Mouse (Mus musculus) erythroblast, adult 5-6 weeks (primary cell): Measurements from ENCODE around the gene Eif1ad. TPM values are rescaled to one million over a fixed set of nuclear protein-coding genes. Genes with fewer than 3 reads are reported as not detected.
"Not testable (repeated sequence)": the region's sequence is repeated elsewhere in the genome, so short reads cannot be mapped to it uniquely, and the experiment has no call there.

Source experiments
- ATAC-seq: replicated peaks from 2 replicates; pipeline ENCODE4 v1.8.0; 2016; ENCODE audit warnings: moderate number of reproducible peaks, mild to moderate bottlenecking, moderate TSS enrichment, inconsistent platforms; ENCODE audit not compliant: poor library complexity, low FRiP score, severe bottlenecking
- total RNA-seq, 2 experiments: library from RNA; stranded (forward) in 1 of 2; stranded (reverse) in 1 of 2; fragments of 150-400 nt in 1 of 2; fragments of 200-764, 138-1000 nt in 1 of 2; gene quantifications; 2 replicates each; pipeline versions ENCODE4 v1.2.3 to v1.2.4; 2015 to 2017; ENCODE audit warnings: low replicate concordance in 2 of 2

The Eif1ad gene
- total RNA-seq (2015; ENCODE audit: low replicate concordance) (7.3 and 12.3 TPM in 2 replicates), total RNA-seq (2017; ENCODE audit: low replicate concordance) (14.7 and 18.7 TPM in 2 replicates)

DNA sequence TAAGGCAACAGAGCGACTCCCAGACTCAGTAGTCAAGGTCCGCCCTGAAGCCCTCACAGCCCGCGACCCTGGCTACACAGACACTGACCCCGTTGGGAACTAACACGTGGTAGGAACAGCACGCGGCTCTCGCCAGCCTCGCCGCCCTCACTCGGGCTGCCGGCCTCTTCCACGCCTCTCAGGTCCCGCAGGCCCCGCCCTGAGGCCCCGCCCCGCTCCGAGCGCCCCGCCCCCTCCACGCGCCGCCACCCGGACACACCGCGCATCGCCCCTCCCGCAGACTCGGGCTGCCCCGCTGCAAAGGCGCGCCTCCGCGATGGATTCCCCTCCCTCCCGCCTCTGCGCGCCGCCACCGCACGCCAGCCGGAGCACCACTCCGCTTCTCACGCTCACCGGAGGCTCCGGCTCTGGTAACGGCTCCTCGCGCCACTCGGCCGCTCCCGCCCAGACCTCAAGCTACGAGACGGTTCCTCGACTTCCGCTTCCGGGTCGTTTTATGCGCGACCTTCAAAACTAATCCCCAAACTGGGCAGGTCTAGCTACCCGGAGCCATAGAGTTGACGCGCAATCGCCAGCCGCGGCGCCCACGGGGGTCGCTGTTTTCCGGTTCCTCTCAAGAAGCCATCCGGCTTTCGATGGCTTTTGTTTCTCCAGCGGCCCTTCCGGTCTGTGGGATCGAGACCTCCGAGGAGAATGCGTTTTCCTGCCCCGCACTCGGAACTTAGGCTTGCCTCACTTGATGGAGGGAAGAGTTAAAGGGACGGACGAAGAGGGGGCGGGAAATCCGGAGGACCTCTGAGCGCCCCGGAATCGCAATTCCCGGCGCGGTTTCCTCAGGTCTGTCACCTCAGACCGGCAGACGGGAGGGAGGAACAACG is at the start of gene Eif1ad:
Gene Eif1ad (plus strand): TSS at position 567 of the 878 bp plus-strand sequence.
- ATAC-seq, result peak; percentile 88

DNA sequence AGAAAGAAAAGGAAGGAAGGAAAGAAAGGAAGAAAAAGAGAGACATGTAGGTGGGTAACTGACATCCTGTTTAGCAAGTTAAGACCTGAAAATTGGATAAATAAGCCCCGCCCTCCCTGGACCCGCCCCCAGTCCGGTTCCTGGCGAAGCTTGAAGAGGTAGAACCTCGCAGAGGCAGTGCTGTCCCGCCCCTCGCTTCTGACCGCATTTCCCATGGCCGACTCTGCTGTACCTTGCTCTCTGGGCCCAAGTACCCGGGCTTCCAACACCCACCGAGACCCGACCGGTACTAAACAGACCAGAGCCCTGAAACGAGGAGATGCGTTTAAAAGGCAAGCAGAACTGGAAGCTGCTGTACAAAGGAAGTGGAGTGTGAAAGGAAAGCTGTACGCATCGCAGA is 42.7 kb upstream of the Eif1ad start:
- no peak for ATAC-seq

DNA sequence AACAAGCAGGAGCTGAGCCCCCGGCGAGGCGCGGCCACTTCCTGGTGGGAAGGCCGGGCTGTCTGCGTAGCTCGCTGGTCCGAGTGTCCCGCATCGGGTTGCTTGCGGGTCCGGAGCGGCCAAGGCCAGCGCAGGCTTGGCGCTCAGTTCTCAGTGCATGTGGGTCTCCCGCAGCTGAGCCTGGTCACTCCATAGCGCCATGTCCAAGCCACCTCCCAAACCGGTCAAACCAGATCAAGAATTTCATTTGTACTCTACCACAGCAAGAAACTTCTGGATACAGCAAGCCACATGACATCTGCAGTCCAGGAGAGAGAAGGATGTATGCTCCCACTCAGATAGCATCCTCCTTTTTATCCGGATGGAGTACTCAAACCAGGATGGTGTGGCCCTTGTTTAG is 38.6 kb upstream of the Eif1ad start:
- ATAC-seq, result no peak

DNA sequence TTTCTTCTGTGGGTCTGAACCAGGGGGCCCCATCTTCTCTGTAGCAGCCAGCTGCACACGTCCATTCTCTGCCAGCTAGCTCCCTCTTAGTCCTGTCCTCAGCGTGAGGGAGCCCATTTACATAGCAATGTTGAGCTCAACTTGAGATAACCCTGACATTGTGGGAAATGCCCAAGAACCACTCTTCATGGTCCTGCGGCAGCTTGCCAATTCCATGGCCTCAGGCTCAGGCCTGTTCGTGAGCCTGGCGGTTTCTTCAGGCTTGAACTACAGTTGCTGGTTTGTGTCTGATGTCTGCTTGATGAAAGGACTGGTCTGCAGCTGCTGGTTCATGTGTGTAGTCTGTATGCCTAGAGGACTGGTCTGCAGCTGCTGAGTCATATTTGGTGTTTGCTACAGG is 31.8 kb upstream of the Eif1ad start:
- ATAC-seq, result no peak

DNA sequence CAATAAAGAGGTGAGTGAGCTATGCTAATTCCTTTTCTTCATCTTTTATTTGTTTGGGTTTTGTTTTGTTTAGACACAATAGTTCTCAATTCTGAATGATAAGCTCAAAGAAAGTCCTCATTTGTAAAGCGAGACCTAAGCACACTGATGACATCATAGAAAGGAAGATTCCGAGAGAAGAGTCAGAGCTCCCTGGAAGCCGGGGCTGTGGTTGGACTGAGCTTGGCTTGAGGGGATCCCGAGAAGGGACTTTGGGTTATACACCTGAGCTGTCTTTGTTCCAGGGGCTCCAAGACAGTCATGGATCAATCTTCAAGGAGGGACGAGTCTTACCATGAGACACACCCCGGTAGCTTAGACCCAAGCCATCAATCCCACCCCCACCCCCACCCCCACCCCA is 31.1 kb upstream of the Eif1ad start, which contains the start of gene Catsper1:
Gene Catsper1 (plus strand): TSS at position 301 of the 400 bp plus-strand sequence.
- no peak for ATAC-seq

DNA sequence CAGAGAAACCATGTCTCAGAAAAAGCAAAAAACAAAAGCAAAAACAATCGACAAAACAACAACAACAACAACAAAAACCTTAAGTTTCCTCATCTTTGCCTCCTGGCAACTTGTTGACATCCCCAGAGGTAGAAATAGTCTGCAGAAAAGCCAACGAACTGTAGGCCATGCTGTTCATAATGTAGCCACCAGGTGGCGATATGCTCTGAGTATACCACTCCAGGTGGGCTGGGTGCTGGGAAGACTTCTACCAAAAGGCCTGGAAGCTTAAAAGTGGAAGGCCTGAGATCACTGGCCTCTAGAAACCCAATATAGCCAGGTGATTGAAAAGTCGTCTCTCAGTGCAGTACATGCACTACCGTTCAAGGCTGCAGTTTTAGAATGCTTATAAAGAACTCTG is 28.6 kb upstream of the Eif1ad start:
- peak; percentile 81 for ATAC-seq

DNA sequence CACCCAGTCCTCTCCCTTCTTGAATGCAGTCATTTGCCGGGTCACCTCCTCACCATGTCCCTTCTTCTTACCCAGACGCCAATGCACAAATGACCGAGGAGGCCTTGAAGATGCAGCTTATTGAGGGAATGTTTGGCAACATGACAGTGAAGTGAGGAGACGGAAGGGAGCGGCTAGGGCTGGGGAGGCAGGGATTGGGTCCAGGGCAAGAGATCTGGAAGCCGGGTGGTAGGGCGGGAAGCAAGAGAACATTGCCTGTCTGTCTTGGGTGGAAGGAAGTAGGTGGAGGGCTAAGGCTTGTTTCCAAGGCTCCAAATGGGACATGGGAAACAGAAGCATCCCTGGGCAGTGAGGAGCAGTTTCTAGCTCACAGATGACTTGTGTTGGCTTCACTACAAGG is 25.2 kb upstream of the Eif1ad start:
- ATAC-seq, result no peak

DNA sequence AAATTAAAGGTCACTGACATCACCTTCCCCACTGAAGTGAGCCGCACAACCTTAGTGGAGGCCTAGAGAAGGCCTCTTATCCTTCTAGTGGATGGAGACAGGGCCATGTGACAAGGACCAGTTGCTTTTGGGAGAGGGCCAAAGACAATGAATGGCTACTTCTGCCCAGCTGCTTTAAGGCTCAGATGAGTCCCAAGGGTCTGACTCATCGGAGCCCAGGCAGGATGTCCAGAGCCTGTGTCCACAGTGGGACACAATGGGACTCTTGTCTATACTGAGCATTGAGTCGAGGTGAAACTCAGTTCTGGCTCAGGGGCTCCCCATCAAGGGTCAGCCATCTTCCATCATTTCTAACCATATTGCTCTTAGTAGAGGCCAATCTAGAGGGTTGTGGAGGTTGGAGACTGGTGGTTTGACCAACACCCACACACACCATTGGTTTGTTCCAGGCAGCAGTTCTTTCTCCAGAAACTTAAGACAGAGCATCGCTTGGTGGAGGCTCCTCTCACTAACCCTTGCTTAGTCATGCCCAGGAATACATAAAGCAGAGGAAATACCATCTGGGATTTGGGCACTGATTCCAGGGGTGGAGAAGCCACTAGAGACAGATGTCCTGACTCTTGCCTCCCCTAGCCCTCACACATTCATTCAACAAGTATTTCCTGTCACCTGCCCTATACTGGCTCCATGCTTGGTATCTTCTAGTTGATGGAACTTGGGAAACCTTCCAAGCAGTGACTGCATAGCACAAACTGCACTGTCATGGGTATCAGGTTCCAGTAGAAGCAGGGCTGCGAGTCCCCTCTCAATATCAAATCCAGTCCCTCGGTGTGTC is 21.0 kb upstream of the Eif1ad start:
- ATAC-seq, result no peak

DNA sequence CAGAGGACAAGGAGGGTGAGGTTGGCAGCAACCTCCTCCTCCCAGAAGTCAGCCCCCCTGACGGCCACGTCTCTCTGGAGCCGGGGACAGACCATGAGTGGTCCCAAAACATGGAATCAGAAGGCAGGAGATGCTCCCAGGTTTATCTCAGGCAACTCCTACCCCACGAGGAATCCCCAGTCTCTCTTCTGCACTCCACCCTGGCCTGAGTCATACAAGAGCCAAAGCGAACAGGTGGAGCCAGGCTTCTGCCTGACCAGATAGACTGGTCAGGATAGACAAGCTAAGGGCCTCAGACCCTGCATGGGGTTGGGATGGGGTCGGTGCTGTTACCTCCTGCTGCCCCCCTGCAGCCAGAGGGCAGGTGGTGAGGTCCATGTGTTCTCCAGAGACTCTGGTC is 18.5 kb upstream of the Eif1ad start:
- no peak for ATAC-seq

DNA sequence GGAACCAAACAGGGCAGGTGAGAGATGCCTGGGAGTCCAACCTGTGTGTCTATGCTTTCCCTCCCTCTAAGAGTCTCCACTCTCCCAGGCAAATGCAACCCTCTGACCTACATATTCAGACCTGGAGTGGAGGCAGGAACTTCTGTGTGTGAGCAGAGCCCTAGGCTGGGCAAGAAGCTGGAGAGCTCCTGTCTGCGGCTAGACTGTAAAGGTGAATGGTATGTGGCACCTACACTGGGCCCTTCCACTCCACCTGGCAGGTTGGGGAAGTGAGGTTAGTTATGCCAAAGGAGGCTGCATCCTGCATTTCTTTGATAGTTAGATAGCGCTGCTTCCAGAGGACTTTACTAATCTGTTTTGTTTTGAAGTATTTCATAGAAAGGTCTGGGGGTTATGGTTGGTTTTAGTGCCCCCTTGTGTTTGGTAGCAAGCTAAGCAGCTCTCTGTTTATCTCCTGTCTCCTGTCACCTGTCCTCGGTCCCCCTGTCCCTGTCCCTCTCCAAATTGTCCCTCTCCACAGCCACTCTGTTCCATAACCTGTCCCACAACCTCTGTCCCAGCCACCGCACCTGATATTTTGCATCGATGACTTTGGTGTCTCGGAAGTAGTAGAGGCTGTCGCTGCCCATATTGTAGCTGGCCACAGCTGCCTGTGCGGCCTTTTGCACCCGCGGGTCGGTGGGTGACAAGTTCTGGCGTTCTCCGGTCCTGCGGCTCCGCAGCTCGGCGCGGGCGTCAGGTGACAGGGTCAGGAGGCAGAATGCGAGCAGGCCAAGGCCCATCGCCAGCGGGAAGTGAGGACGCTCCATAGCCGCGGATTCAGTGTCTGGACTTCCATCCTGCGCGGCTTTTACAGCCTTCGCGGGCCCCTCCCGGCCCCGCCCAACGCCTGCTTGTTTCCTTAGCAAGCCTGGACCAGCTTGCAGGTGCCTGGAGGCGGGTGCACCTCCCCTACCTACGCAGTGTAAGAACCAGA is 17.7 kb upstream of the Eif1ad start:
- 0 out of 2 replicates have a peak, but pooled peaks have one; percentile 37 for ATAC-seq

DNA sequence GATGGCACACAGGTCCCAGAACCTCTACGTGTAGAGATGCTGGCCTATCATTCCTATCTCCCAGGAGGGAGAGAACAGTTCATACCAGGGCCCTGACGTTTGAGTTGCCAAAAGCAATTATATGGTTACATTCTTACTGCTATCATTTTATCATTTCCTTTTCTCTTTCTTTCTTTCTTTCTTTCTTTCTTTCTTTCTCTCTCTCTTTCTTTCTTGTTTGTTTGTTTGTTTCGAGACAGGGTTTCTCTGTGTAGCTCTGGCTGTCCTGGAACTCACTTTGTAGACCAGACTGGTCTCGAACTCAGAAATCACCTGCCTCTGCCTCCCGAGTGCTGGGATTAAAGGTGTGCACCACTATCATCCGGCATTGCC is 17.1 kb upstream of the Eif1ad start, which contains the start of gene Cst6:
Gene Cst6 (minus strand): TSS at position 73 of the 372 bp plus-strand sequence.
- not testable (repeated sequence) for ATAC-seq

DNA sequence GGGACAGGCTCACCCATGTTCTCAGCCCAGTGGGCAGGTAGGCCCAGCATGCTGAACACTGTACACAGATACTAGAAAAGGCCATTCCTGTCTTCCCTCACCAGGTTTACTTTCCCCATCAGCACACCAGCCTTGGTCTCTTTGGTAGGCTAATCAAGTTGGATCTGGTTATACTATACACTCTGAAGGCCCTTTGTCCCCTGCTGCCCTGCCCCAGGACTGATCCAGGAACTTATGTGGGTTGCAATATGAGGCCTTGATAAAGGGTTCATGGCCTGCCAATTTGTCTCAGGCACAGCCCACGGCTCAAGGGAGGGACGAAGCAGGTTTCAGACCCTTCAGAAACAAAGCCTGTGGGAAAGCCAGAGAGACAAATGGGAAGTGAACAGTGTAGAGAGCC is 12.9 kb upstream of the Eif1ad start:
- ATAC-seq, result no peak

DNA sequence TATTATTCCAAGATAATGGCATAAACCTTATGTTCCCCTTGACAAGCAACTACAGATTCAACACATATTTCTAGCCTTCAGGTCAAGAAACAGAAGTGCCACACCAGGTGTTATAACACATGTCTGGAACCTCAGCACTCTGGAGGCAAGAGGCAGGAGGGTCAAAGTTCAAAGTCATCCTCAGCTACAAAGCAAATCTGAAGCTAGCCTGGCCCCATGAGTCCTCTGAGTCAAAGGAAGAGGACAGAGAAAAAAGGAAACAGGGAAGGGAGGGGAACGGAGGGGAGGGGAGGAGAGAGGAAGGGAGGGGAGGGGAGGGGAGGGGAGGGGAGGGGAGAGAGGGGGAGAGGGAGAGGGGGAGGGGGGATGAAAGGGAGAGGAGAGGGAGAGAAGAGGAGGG is 10.5 kb upstream of the Eif1ad start:
- ATAC-seq, result no peak

DNA sequence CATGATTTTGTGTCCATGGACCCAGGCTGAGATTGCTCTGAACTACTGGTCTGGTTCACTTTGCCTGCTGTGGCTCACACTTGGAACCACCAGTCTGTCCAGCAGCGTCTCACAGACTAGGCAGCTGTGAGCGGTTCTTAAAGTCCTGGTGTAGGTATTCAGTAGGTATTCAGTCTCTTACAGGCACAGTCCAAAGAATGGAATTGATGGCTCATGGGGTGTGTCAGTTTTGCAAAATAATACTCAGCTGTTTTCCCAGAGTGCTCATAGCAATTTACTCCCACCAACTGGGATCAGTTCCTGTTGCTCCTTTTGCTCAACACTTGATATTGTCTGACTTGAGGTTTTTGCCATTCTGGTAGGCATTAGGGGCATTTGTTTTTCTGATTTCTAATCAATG is 4.4 kb upstream of the Eif1ad start:
- no peak for ATAC-seq

DNA sequence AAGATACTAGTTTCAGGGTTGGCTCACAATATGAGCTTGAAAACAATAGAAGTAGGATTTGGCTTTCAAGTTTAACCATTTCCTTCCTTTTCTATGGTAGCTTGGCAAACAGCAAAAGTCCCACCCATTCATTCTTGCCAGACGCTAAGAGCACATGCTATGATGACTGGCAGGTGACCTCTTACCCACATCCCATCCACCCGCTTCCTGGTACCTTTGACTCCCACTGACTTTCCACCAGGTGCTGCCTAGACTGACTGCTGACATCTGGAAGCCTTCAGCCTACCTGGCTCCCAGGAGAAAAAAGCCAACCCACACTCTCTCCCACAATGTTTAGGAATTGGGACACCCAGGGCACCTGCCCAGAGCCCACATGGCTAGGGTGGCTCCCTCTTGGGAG is 2.4 kb upstream of the Eif1ad start:
- ATAC-seq, result no peak

DNA sequence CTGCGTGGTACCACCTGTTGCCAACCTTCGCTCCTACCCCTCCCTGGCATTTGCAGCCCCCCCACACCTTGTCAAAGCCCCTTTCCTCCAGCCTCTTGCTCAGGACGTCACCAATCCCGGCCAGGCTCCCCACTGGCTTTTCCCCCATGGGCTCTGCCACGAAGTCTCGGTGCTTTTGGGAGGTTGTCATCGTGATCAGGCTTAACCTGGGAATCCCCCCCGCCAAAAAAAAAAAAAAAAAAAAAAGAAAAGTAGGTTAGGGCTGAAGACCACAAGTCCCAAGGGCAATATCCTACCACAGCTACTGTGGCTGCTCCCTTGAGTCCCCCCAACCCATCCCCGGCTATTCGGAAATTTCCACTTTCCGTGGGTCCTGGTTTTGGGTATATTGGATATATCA is 790 bp upstream of the Eif1ad start:
- ATAC-seq, result no peak

DNA sequence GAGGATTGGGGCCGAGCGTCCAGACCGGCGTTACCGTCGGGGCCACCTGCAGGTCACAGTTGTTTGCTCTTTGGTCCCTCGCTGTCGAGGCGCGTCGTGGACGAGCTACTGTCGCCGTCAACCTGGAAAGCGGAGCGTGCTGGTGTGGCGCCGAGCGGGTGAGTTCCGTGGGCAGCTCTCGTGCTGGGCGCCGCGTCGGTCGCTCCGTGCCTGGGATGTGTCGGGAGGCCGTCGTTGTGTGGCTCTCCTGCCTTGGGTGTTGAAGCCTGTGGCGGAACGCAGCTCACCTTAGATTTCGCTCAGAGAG is 465 bp downstream of the Eif1ad start, which contains the start of gene Banf1:
Gene Banf1 (minus strand): TSS at position 116 of the 307 bp plus-strand sequence.
- ATAC-seq, result peak; percentile 50

DNA sequence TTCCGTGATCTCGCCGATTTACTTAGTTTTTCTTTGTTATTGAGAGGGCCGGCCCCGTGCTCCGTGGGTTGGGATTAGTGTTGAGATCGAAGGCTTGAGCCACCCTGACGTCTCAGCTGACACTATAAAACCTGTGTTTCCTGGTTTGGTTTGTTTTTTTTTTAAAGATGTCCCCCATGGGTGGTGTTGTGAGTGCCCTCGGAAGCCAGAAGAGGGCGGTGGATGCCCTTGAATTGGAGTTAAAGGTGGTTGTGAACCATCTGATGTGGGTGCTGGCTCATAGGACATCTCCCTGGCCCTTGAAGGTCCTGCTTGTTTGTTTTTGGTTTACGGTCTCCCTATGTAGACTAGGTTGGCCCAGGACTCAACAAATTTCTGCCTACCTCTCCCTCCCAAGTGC is 914 bp downstream of the Eif1ad start:
- ATAC-seq, result no peak

DNA sequence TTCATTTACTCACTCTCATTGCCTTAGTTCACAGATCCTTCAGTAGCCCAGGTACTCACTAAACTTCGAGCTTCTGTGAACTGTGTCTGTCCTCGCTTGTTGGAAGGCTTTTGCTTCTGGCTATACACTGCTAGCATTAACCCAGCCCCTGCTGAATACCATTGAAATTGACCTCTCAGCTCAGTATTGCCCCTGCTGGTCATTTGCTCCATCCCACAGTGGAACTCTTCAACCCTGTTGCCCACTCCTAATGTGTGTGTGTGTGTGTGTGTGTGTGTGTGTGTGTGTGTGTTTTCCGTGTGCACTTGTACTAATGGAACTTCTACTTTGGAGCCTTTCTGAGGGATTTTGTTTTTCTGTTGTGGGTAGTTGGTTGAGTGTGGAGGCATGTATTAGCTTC is 4.4 kb downstream of the Eif1ad start:
- no peak for ATAC-seq

DNA sequence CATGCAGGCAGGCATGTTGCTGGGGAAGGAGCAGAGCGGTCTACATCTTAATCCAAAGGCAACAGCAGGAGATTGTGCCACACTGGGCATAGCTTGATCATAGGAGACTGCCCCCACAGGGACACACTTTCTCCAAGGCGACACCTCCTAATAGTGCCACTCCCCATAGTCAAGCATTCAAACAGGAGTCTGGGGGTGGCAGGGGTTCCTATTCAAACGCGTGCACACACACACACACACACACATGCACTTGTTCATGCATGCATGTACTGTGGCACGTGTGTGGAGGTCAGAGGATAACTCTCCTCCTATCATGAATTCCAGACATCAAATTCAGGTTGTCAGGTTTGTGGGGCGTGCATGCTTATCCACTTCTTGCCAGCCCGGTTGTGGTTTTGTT is 6.2 kb downstream of the Eif1ad start:
- no peak for ATAC-seq
